Mouse (Mus musculus) embryonic facial prominence, embryonic 14.5 days (tissue): ENCODE measurements at regions not wholly inside any gene's neighbourhood (a gene's known extent, or its start where the extent isn't known, plus 50 kb on each side); places are given as distances from the start of the nearest gene placed in this dataset.
"Not testable (repeated sequence)": the region's sequence is repeated elsewhere in the genome, so short reads cannot be mapped to it uniquely, and the experiment has no call there.

ENCODE experiments used
- ATAC-seq: fragments of 200-750 bp; cut with Nextera tagmentation; 2 replicates; pipeline ENCODE4 v1.8.0; 2017; ENCODE audit warnings: low read depth, moderate number of reproducible peaks, moderate TSS enrichment
- DNase-seq: peaks from one replicate; pipeline ENCODE4 v3.0.0-alpha.2; 2015; ENCODE audit warnings: low spot score
- H3K27ac ChIP-seq: fragments of 300-500 bp; sonication (generic); replicated peaks from 2 replicates; pipeline ENCODE4 v1.5.1; 2014; ENCODE audit warnings: low read depth, mild to moderate bottlenecking, low read length, moderate library complexity
- H3K27me3 ChIP-seq: fragments of 300-500 bp; sonication (generic); replicated peaks from 2 replicates; pipeline ENCODE4 v1.6.1; 2014; ENCODE audit warnings: low read length; ENCODE audit not compliant: control insufficient read depth, insufficient read depth
- H3K36me3 ChIP-seq: fragments of 300-500 bp; sonication (generic); 2 replicates; pipeline ENCODE4 v1.6.1; 2014; ENCODE audit warnings: low read length, mixed read lengths; ENCODE audit not compliant: control insufficient read depth, insufficient read depth
- H3K4me1 ChIP-seq: fragments of 300-500 bp; sonication (generic); 2 replicates; pipeline ENCODE4 v1.6.1; 2014; ENCODE audit warnings: antibody characterized with exemption, low read length; ENCODE audit not compliant: control insufficient read depth, insufficient read depth
- H3K4me2 ChIP-seq: fragments of 300-500 bp; sonication (generic); 2 replicates; pipeline ENCODE4 v1.6.1; 2014; ENCODE audit warnings: low read depth, mild to moderate bottlenecking, low read length, moderate library complexity, mixed read lengths
- H3K4me3 ChIP-seq: fragments of 300-500 bp; sonication (generic); 2 replicates; pipeline ENCODE4 v1.5.1; 2014; ENCODE audit warnings: low read depth, mild to moderate bottlenecking, low read length
- H3K9ac ChIP-seq: fragments of 300-500 bp; sonication (generic); 2 replicates; pipeline ENCODE4 v1.6.1; 2014; ENCODE audit warnings: low read depth, mild to moderate bottlenecking, low read length, moderate library complexity, mixed read lengths
- H3K9me3 ChIP-seq: fragments of 300-500 bp; sonication (generic); 2 replicates; pipeline ENCODE4 v1.6.1; 2016; ENCODE audit warnings: low read length; ENCODE audit not compliant: control insufficient read depth
- WGBS: fragments of 180-500 bp; shearing (Covaris S2); extraction: QIAGEN DNeasy Blood & Tissue Kit; methylation state at CpG from one replicate; pipeline ENCODE4 v1.1.7; 2014; 5-methylcytosine and 5-hydroxymethylcytosine counted together

DNA sequence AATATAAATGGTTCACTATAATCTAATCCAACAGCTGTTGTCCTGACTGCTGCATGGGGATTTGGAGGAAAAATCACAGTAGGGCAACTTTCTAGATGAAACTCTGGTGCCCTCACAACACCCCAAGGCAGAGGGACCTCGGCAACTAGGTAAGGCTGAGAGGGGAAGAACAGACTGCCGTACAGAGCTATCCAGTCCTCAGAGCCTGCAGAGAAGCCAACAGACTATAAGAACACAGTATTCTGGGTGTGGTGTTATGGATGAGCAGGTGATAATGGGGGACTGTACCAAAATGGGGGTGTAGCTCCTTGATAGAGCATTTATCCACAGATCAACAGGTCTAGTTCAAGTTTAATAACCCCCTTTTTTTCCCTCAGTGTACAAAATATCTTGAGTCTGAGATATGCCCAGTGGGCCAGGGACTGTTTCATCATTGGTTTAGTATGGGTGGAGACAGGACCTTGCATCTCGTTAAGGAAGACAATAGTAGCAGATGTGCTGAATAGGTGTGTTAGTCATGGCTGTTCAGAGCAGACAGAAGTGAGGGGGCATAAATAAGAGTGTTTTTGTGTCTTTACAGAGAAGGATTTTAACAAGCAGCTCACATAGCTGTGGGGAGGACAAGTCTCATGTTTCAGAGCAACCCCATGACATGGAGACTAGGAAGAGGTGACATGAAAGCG is 111.4 kb upstream of the Zfp746 start:
- Histone ChIP-seq H3K27ac (no peak overlapping the region), H3K27me3 (no peaks in the 10 kb centered on the region), H3K4me3 (no peak overlapping the region), H3K4me1 (no peaks in the 10 kb centered on the region), H3K4me2 (no peak overlapping the region), H3K9me3 (no peaks in the 10 kb centered on the region), H3K9ac (no peak overlapping the region), H3K36me3 (no peaks in the 10 kb centered on the region)
- WGBS: 70% methylated on average over 4 of the region's 4 CpGs
- ATAC-seq: no peak
- no peak for DNase-seq

DNA sequence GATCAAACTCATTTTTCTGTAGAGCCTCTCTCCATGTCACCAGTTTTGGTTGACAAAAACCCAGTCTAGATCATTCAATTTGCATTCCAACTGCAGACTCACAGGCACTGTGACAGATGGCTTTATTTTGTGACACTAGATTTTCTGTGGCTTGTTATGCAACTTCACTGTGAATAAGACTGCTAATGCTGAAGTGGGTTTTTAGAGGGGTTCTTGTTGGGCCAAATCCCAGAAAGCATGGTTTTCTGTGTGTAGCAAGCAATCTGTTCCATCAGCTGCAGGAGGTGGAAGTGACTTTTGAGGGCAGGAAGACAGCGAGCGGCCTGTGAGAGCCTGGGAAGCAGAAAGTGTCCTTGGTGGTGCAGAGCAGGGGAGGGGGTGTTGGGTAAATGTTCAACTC is 102.0 kb upstream of the Zfp746 start:
- H3K27me3 ChIP-seq, H3K27ac ChIP-seq, H3K4me3 ChIP-seq, DNase-seq, H3K9me3 ChIP-seq, H3K36me3 ChIP-seq, H3K4me2 ChIP-seq, H3K4me1 ChIP-seq, H3K9ac ChIP-seq, ATAC-seq: not testable (repeated sequence)
- WGBS: 64% methylated on average over 2 of the region's 2 CpGs

DNA sequence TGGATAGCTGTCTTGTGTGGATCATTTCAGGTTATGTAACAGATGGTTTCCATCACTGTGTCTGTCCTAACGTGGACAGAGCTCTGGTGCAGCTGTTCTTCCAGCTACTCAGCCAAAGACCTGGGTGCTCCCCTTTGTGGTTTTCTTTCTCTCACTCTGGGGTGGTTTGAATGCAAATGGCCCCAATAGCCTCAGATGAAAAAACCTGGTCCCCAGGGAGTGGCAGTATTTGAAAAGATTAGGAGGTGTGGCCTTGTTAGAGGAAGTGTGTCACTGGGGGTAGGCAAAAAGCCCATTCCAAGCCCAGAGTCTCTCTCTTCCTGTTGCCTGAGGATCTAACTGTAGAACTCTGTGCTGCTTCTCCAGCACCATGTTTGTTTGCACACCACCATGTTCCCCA is 98.9 kb upstream of the Zfp746 start:
- WGBS: 27% methylated on average over 1 of the region's 1 CpGs
- Histone ChIP-seq H3K27ac (no peak overlapping the region), H3K4me1 (no peaks in the 10 kb centered on the region), H3K9ac (no peak overlapping the region), H3K4me2 (no peak overlapping the region), H3K27me3 (no peaks in the 10 kb centered on the region), H3K9me3 (no peaks in the 10 kb centered on the region), H3K4me3 (no peak overlapping the region), H3K36me3 (no peaks in the 10 kb centered on the region)
- ATAC-seq: no peak
- DNase-seq: no peak

DNA sequence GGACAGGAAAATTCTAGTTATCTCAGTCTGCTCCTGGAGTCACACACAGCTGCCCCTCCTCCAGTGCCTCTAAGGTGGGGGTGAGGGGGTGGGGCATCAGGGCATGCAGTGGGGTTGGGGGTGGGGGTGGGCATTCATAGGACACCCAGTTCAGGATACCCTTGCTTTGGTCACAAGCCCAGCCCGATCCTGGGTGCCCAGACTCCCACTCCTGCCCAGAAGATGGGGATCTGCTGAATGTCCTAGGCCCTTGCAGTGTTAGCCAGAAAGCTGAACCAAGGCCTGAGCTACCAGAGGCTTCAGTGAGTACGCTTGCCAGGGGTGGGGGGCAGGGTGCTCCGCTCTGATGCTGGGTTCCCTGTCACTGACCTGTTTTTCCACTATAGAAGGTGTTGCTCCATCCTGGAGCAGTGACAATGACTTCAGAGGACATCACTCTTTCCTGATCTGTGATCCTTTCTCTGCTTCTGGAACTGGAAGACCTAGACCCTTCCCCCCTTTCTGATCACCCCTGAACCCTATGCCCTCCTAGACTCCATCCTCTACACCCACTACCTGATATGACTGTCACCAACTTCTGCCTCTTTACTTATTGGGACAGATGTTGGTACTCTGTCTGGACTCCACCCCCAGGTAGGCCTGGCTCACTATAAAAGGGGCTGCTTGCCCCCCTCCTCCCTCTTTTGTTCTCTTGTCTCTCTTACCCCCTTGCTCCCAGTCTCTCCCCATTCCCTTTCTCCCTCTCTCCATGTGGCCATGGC is 92.1 kb upstream of the Zfp746 start:
- 75% methylated on average over 2 of the region's 3 CpGs for WGBS
- DNase-seq (no peak), ATAC-seq (no peak)
- H3K9ac ChIP-seq: no peak overlapping the region
- no peaks in the 10 kb centered on the region for H3K9me3 ChIP-seq
- H3K27ac ChIP-seq: no peak overlapping the region
- H3K4me2 ChIP-seq: no peak overlapping the region
- H3K36me3 ChIP-seq: no peaks in the 10 kb centered on the region
- no peaks in the 10 kb centered on the region for H3K27me3 ChIP-seq
- no peak overlapping the region for H3K4me3 ChIP-seq
- H3K4me1 ChIP-seq: no peaks in the 10 kb centered on the region

DNA sequence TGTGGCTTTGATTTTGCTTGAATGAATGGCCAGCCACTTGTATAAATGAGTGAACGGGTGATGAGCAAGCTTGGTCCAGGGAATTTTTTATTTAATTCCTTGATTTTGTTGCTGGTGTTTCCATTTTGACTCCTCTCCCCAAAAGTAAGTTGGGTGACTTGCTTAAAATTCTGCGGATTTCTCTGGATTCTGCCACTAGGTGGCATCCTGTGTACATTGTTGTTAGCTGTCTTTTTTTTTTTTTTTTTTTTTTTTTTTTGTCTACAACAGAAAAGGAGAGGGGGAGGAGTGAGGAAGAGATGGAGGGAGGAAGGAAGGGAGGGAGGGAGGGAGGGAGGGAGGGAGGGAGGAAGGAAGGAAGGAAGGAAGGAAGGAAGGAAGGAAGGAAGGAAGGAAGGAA is 91.5 kb upstream of the Zfp746 start:
- no peak overlapping the region for H3K4me2 ChIP-seq
- H3K9ac ChIP-seq: no peak overlapping the region
- DNase-seq: peak; percentile 87
- H3K36me3 ChIP-seq: no peaks in the 10 kb centered on the region
- 5% methylated on average over 2 of the region's 2 CpGs for WGBS
- no peak for ATAC-seq
- H3K4me1 ChIP-seq: no peaks in the 10 kb centered on the region
- no peak overlapping the region for H3K27ac ChIP-seq
- H3K9me3 ChIP-seq: no peaks in the 10 kb centered on the region
- no peaks in the 10 kb centered on the region for H3K27me3 ChIP-seq
- no peak overlapping the region for H3K4me3 ChIP-seq

DNA sequence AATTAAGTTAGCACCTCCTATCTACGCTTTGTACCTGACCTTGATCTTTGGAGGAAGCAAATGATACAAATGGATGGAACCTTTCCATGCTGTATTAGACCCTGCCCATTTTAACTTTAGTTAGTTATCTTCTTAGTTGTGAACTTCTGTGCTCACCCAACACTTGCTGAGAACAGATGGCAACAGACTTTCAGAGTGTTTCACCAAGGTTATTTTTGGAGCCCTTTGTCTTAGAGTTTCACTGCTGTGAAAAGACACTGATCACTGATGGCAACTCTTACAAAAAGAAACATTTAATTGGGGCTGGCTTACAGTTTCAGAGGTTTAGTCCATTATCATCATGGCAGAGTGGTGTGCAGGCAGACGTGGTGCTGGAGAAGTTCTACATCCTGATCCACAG is 88.8 kb upstream of the Zfp746 start:
- no peaks in the 10 kb centered on the region for H3K36me3 ChIP-seq
- WGBS: 71% methylated on average over 2 of the region's 2 CpGs
- H3K27me3 ChIP-seq: no peaks in the 10 kb centered on the region
- no peak overlapping the region for H3K27ac ChIP-seq
- no peak overlapping the region for H3K4me3 ChIP-seq
- no peak overlapping the region for H3K4me2 ChIP-seq
- ATAC-seq: no peak
- no peaks in the 10 kb centered on the region for H3K9me3 ChIP-seq
- no peaks in the 10 kb centered on the region for H3K4me1 ChIP-seq
- no peak for DNase-seq
- H3K9ac ChIP-seq: no peak overlapping the region

DNA sequence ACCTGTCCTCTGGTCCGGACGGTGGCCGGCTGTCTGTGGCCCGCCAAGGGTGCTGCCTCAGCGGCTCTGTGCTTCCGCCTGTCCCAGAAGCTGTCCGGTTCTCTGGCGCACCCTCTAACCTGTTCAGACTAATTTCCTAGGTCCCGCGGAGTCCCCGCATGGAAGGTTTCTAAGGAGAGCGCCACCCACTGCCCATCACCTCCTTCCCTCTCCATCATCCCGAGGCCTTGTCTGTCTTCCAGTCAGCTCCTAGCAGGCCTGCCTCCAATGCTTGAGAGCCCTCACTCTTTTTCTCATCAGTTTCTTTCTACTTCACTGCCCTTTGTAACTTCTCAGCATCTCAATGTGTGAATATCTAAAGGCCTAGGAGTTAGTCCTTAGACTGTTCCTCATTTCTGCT is 86.4 kb upstream of the Zfp746 start:
- H3K36me3 ChIP-seq, ATAC-seq, H3K4me2 ChIP-seq, H3K27ac ChIP-seq, H3K9ac ChIP-seq, H3K9me3 ChIP-seq, DNase-seq, H3K4me3 ChIP-seq, H3K4me1 ChIP-seq, H3K27me3 ChIP-seq: not testable (repeated sequence)
- WGBS: 90% methylated on average over 4 of the region's 13 CpGs

DNA sequence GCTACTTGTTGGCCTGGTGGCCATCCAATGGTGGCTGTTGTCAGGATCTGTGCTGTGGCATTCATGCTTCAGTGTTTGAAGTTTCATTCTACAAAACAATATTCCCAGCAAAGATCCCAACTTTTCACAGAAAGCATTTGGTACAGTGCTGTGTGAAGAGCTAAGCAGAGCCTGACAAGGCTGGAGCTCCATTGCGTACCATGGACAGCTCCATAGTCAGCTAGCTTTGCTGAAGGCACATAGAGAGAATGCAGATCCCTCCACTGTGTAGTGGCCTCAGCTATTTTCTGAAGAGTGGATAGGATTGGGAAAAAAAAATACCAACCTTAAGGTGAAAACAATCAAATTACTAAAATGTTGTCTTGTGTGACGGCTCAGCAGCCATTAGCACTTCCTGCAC is 50.5 kb upstream of the Zfp746 start:
- ATAC-seq: no peak
- WGBS: 50% methylated on average over 2 of the region's 2 CpGs
- Histone ChIP-seq H3K9ac (no peak overlapping the region), H3K27me3 (no peaks in the 10 kb centered on the region), H3K36me3 (no peaks in the 10 kb centered on the region), H3K4me2 (no peak overlapping the region), H3K9me3 (no peaks in the 10 kb centered on the region), H3K4me1 (no peaks in the 10 kb centered on the region), H3K27ac (no peak overlapping the region), H3K4me3 (no peak overlapping the region)
- DNase-seq: peak; percentile 85
